Mouse (Mus musculus) frontal cortex, adult (tissue): ENCODE measurements around the gene Vac14.

Source experiments
- ATAC-seq: cut with Nextera tagmentation; 2 replicates; pipeline ENCODE4 v1.9.2; 2017; ENCODE audit warnings: mild to moderate bottlenecking, moderate library complexity, mixed read lengths; ENCODE audit not compliant: low TSS enrichment

The Vac14 gene

DNA sequence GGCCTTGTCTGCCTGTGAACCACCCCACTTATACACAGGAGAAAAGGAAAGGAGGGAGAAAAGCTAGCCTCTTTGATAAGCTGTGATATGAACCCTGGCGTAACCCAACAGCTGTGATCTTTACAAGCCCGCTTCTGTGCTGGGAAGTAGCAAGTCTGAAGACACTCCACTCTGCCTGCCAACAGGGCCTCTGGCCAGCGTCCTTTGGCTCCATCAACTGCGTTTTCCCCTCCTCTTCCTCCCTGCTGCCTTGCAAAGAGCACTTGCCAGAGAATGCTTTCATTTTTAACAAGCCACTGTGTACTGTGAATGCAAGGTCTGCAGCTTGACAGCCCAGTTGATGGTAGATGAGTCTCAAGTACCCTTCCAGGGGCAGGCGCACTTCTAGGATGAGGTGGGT lies 69.3 kb downstream of the Vac14 start:
- peak; percentile 65 for ATAC-seq

DNA sequence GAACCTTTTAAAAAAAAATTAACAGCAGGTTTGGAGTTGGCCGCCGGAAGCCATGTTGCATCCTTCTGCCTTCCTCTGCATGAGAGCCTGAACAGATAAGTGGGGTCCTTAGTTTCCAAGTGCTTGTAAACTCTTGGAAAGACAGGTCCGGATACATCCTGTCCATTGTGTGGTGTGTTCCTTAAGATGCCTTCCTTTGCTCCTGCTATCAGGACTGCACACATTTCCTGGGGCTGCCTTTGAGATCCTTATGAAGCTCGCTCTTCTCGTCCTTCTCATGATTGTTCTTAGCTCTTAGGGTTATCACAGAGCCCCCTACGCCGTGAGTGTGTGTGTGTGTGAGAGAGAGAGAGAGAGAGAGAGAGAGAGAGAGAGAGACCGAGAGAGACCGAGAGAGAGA lies 71.6 kb downstream of the Vac14 start:
- no peak for ATAC-seq

DNA sequence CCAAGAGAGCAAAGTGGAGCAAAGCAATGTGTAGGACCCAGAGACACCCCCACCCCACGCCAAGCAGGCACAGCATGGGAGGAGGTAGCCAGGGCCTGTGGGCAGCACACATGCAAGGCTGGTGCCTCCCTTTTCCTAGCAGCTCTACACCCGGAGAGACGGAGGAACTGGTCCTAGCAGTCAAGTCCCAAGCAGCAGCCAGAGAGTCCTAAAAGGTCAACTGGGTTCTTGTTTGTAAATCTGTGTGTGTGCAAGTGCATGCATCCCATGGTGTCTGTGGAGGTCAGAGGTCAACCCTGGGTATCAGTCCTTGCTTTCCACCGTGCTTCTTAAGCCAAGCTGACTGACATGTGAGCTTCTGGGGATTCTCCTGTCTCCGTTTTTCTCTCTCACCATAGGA lies 75.8 kb downstream of the Vac14 start:
- no peak for ATAC-seq

DNA sequence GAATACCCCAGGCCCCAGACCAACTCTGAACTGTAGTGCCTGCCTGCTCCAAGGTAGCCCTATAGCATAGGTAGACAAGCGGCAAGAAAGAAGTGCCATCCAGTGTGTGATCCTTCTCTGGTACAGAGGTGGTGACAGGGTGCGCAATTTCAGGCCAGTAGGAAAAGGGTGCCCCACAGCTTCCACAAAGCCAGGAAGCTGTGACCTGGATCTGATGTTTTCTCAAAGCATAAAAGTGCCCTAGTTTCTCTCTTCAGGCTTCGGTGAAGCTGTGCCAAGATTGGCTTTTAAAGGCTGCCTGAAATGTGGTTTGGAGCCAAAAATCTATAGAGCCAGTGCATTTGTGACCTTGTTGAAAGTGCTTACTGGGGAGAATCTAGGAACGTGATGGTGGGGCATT lies 76.4 kb downstream of the Vac14 start:
- no peak for ATAC-seq

DNA sequence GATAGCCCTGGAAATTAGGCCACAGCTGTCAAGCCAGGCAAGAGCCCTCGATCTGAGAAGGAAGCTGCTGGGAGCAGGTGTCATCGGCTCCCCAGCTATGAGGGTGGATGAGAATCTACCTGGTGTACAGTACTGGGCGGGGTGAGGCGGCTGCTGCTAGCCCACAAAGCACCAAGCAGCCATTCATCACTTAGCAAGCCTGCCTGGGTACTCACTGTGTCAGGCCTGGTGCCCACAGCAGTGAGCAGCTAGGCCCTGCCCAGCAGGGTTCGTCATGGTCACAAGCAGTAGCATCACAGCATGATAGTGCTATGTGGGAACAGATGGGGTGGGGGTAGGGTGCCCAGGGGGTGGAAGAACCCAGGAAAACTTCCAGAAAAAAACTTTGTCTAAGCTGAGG lies 77.0 kb downstream of the Vac14 start:
- ATAC-seq: 0 out of 2 replicates have a peak, but pooled peaks have one; percentile 18

DNA sequence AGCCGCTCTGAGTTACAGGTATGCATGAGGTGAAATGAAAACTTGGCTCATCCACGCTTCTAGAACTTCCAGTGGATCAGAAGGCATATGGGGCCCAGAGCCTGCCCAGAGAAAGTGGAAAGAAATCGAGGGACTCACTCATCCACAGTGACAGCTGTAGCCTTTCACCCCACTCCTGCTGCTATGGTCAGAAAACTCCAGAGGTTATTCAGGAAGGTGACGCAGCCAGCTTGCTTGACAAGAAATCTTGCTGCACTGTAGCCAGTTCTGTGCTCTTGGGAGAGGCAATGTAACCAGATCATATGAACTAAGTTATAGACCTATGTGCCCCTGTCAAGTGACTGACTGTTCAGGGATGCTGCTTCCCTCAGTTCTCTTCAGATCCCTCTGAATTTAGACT lies 77.7 kb downstream of the Vac14 start:
- no peak for ATAC-seq

DNA sequence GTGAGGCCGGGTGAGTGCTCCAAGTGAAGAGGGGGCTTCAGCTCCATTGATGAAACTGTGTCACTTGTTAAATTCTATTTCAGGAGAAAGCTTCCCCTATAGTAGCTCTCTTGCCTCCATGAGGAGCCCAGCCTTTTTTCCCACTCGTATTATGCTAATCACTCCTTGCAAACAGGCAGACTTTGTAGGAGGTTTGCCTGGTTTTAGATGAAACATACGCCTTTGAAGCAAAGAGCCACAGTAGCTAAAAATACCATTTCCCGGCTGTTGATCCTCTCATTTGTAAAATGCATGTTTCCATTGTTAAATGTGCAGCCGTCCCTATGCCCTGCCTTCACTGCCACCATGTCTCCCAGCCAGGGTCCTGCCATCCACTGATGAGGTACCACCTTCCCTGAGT lies 79.2 kb downstream of the Vac14 start:
- peak; percentile 91 for ATAC-seq

DNA sequence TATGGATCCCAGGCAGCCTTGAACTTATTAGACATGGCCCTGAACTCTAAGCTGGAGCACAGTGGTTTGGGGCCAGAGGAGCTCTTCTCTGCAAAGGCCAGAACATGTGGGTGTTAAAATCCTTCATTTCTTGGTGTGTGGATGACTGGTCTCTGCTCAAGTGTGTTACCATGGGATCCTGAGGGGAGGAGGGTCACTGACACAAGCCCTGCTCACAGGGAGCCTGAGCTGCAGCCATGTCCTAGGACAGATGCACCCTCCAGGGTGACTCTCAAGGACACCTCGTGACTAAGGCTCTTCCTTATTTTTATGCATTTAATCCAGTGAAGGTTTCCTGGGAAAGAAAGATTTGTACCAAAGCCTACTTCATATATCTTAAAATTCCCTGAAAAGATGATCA lies 79.7 kb downstream of the Vac14 start:
- ATAC-seq: no peak

DNA sequence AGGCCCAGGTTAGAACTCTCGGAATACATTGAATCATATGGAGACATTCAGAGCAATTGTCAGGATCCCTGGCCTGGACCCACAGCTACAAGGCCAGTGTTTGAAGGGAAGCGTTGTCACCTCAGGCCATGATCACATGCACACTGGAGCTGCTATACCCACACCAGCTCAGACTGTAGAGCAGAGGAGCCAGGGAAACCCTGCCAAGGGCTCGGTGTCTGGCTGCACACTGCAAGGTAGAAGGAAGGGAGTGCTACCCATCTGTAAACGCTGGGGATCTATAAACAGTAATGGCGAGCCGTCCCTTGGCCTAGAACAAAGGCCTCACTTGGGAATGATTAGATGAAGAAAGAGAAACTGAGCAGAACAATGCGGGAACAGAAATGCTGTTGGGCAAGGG lies 81.1 kb downstream of the Vac14 start:
- no peak for ATAC-seq

DNA sequence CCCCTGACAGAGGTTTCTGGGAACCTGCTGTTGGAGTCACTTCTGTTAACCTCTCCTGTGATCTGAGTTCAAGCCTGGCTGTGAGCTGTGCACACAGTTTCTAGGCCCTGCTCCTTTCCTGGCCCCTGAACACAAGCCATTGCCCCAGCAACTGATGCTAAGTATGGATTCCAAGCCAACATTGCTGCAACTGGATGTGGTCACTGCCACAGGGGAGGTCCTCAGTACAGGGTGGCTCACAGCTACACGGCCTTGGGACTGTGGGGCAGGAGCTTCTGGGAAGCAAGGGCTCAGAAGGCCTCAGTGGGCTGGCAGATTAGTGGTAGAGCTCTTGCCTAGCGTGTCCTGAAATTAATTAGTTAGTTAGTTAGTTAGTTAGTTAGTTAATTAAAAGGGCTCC lies 82.2 kb downstream of the Vac14 start:
- ATAC-seq: no peak

DNA sequence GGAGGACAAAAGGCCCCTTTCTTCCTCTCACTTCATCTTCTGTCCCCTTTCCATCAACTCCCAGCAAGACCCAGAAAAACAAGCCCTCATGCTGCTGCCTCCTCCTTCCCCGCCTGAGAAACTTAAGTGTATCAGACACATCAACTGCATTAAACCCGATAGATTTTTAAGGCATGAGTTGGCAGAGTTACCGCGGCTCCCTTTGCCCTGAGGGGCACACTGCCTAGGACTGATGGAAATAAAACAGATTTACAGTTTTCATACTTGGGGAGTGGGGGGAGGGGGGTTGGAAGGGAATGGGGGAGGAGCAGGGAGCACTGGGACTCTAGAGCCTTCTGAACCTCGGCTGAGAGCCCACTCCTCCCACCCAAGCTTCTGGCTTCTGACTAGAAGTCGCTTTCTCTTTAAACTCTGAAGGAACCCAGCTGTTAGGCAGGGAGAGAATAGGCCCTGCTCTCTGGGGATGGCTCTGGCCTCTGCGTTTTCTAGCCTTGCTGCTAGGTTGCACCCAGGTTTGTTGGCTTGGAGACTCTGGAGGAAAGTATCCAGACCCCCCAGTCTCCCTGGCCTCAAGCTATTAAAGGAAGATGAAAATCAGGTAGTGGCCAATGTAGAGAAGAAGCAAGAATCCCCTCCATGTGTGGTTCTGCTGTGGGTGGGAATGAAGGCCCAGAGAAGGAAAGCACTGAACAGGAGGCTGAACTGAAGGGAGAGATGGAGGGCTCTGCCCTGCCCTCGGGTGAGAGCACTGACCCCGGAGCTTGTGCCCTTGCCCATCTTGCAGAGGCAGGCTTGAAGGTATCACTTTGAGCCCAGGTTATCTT lies 84.5 kb downstream of the Vac14 start:
- ATAC-seq: no peak

DNA sequence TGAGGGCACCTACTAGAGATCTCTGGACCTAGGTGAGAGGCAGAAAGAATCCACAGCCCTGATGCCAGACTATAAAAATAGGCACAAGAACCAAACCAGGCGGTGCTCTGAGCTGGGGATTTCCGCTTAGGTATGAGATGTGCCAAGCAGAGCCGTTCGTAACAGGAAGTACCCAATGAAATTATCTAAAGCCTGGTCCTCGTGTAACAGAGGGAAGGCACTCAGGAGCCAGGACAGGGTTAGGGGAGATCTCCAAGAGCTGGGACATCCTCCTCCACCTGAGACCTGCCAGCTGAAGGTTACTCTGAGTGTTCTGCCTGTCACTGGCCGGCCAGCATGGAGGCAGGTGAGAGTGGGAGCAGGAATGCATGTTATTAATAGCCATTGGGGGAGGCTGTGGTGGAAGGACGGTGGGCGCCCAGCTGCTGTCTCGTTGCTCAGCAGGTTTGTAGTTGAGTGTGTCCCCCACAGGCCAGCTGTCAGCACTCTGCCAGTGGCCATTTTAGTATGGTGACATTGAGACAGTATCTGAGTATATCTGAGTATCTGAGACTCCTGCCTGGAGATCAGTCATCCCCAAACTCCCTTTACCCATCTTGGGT lies 85.2 kb downstream of the Vac14 start:
- 0 out of 2 replicates have a peak, but pooled peaks have one; percentile 21 for ATAC-seq

DNA sequence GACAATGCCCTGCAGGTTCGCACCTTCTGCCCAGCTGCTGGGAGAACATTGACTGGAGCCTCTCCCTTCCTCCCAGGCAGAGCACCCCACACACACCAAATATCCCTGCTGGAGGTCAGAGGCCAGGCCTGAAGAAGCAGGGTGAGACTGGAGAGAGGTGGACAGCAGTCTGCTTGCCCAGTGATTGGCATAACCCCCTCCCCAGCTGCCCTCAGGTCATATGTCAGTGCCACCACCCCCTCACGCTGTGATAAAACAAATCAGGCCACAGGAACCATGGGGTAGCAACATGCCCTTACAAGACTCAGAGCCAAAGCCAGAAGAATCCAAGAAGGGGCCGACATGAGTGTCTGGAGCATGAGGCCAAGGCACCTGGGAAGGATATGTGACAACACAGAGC lies 85.7 kb downstream of the Vac14 start:
- no peak for ATAC-seq

DNA sequence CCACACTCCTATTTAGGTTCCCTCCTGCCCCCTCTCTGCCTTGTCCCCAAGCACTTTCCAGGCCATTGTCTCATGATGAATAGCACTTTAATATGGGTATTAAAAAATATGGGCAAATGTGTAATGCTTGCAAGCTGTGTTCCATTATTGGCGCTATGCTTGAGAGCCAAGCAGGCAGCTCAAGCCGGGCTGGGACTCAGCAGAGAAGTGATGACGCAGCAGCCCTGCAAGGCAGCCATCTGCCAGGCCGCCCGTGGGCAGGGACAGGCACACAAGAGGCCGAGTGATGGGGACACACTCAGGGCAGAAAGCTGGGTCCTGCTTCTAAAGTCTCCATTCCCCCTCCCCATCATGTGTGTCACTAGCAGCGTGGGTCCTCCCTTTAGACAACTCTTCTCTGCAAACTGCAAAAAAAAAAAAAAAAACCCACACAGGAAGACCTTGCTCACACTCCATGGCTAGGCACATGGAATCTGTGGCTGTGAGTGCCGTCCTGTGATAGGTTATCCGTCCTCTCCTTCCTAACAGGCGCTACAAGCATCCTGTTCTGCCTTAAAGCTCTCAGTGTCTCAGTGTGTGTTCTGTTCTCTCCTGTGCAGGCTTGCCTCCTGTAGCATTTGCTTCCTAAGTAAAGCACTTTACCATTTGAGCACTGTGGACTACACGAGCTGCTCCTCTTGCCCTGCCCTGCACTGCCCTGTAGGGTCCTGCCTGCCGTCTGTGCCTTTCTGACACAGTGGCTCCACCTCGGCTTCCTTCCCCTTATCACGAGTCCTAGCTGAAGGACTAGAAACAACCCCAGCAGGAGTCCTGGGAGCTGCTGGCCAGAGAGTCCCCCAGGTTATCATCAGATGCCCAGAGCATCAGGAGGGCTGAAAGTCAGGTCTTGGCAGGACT lies 87.3 kb downstream of the Vac14 start:
- peak; percentile 60 for ATAC-seq

DNA sequence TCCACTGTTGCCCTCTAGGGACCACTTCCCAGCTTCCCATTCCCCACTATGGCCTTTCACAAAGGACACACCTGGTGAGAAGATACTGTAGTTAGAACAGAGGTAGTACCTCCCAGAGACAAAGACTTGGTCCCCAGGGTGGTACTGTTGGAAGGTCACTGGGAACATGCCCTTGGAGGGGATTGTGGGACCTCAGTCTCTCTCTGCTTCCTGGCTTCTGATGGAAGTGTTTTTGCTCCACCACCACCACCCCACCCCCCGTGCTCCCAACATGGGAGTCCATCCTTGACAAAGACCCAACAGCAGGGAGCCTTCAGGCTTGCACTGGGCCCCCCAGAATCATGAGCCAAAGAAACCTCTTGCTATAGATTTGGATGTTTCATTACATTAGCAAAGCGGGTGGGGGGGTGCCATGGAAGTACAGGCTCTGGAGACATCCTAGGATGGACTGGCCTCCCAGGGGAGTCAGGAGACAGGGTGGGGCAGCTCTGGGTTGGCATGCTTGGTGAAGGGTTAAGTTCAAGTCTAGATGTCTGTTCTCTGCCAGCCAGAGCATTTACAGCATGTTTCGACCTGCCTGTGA lies 88.0 kb downstream of the Vac14 start:
- ATAC-seq: no peak

DNA sequence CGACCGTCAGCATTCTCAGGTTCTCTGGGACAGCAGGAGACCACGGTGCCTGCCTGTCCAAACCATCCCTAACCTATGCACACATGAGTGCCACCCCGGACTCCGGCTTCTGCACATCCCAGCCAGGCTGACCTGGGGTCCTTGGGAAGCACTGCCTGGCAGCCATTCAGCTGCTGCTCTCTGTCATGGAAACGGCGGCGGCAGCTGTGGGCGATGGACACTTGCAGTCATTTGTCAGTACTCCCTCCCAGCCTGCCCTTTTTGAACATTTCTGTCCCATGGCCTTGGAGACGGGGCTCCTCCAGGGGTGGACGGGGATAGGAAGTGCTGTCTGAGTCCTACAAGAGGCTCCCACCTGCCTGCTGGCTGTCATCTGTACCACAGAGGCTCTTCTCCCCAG lies 90.0 kb downstream of the Vac14 start:
- no peak for ATAC-seq

DNA sequence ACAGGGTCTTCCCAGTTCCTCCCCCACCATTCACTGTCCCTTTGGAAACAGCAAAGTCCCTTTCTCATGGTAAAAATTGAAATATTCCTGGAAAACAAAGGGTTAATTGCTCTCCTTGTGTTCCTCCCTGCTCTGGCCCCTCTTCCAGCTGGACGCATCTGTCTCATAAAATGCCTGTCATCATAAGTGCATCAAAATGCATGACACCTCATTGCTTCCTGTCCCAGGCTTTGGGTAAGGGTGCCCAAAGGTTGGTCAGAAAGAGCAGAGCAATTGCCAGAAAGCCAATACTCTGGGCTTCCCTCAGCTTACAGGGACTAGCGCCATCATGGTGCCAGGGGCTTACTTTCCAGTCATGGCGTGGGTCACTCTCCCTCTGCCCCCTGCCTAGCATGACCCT lies 92.2 kb downstream of the Vac14 start:
- no peak for ATAC-seq

DNA sequence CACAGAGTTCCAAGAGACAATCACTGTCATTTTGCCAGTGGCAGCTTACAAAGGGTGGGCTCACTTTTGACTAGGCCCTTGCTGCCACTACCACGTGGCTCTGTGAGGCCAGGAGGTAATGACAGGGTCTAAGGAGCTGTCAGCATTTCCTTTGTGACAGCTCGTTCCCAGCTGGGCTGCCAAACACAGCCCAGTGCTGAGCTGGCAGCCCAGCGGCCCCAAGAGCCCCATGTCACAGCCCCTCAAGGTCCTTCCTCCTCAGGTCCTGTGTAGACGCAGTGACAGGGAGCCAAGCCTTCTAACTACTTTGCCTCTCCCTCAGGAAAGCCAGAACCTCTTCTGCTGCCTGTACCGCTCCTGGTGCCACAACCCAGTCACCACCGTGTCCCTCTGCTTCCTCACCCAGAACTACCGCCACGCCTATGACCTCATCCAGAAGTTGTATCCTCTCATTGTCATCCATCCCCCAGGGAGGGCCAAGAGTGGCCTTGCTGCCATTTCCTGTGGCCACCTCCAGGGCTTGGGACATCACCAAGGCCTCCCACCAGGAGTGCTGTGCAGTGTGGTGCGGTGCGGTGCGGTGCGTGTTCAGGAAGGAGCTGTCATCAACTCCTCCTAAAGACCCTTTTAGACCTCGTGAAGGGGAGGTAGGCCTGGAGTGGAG lies 93.0 kb downstream of the Vac14 start:
- no peak for ATAC-seq

DNA sequence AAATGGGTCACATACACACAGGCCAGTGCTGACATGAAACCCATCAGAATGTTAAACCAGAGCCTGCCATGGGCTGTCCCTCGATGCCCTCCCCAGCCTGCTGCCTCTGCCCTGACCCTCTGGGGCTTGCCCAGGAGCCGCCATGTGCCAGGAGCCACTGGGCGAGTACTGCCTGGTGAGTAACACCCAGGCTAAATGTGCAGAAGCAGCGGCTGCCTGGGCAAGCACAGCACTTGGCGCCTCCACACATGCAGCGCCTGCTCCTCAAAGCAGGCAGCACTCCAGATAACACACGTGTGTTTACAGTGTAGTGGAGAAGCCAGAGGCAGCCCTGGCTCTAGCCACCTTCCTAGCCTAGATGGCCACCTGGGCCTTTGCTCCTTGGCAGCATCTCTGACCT lies 94.7 kb downstream of the Vac14 start:
- ATAC-seq: peak; percentile 58

DNA sequence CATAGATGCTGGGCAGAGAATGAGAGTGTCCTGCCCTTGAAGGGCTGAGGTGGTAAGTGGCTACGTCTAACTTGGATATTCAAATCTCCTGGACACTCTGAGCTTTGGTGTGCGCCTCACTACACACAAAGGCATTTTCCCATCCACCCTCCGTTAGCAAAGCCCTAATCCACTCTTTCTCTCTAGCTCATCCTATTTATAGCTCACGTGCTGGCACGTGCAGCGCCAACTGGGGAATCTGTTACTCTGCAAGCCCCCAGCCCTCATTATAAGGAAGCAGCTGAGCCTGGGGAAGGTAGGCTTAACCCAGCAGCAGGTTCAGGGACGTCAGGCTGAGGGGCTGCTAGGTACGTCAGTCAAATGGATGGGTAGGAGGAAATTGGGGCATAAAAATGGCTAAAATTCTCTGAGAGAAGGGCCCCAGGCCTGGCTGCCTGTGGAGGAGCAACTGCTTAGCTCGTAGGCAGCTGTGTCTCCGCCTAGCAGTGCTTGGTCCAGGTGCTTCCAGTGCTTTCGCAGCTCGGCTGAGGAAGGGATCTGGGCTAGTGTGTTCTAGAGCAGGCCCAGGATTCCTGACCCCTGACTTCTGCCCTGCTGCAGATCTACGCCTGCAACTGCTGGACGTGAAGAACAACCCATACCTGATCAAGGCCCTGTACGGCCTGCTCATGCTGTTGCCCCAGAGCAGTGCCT lies 96.6 kb downstream of the Vac14 start:
- no peak for ATAC-seq

DNA sequence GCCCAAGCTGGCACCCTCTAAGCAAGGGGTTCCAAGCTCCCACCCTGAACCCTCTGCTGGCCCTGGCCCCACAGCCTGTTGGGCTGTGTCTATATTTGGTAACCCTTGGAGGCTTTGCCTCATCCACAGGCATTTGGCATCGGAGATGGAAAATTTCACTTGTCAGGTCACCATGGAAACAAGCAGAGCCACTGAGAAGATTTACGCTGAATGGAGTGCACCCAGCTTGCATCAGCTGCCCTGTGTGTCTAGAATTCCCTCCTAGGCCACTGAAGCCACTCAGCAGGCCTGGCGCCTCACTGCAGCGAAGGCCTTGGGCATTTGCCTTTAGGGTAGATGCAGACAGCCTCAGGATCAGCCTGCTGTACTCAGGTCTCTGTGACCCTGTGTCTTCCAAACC lies 97.7 kb downstream of the Vac14 start:
- ATAC-seq: peak; percentile 66
